Mouse (Mus musculus) liver, adult 2 months (tissue): ENCODE results near the gene Becn1.

Experiments
- CTCF ChIP-seq: fragments of 200-500 bp; IDR thresholded peaks from 2 replicates; pipeline ENCODE4 v1.5.1; 2011; ENCODE audit warnings: low read depth, low read length, control low read depth
- POLR2A ChIP-seq: fragments of 200-500 bp; IDR thresholded peaks from 2 replicates; pipeline ENCODE4 v1.6.1; 2011; ENCODE audit warnings: low read length, control low read depth; ENCODE audit not compliant: insufficient read depth; ENCODE audit errors: extremely low read depth

DNA sequence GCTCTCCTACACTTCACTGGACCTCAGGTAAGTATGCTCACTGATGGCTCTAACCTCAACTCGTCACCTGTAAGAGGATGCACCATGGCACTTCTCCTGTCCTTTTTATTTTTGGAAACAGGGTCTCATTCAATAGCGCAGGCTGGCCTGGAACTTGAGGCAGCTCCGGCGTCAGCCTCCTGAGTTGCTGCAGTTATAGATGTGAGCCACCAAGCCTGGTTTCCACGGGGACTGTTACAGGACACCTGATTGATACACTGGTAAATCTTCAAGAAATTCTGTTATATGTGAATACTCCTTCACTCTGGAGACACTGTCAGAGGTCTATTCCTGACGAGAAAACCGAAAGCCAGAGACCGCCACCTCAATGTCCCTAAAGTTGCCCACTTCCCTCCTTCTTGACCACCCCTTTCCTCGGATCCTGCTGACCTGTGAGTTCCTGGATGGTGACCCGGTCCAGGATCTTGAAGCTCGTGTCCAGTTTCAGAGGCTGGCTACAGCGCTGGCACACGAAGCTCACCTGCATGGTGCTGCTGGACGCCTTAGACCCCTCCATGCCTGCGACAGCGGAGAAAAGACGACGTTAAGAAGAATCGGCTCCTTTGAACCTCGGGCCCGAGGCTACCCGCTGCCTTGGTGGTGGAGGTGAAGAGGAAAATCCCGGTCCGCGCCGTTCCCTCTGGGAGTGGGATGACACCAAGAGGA is 635 bp downstream of the Becn1 start:
- no peak for TF ChIP-seq CTCF
- no peak for TF ChIP-seq POLR2A
